Mouse (Mus musculus): ENCODE results near the gene Ubr4. TPM values are rescaled to one million over a fixed set of nuclear protein-coding genes. Genes with fewer than 3 reads are reported as not detected.
A peak's percentile ranks its signal among the peaks of the same experiment; 100 is the strongest.
"Not testable (repeated sequence)": the region's sequence is repeated elsewhere in the genome, so short reads cannot be mapped to it uniquely, and the experiment has no call there.

Gene Ubr4
- total RNA-seq, 2 experiments from 2014 or later: 158 to 164 TPM

DNA sequence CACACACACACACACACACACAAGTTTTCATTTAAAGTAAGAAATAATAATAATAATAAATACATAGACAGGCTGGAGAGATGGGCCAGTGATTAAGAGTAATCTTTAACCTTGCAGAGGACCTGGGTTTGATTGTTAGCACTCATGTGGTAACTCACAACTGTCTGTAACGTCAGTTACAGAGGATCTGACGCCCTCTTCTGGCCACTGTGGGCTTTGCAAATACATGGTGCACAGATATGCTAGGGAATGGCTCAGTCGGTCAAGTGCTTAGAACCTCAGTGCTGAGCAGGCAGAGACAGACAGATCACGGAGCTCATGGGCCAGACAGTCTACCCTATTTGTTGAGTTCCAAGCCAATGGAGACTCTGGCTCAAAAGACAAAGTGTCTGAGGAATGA is 153.3 kb downstream of the Ubr4 start:
- intact Hi-C loops (cut with DNase I): loop anchor here (10.0 kb wide), 1 partner anchor 349 kb away; no protein-coding TSS in a partner anchor
- DNase-seq (ENCODE audit: low spot score in 2 of 2): no peak

DNA sequence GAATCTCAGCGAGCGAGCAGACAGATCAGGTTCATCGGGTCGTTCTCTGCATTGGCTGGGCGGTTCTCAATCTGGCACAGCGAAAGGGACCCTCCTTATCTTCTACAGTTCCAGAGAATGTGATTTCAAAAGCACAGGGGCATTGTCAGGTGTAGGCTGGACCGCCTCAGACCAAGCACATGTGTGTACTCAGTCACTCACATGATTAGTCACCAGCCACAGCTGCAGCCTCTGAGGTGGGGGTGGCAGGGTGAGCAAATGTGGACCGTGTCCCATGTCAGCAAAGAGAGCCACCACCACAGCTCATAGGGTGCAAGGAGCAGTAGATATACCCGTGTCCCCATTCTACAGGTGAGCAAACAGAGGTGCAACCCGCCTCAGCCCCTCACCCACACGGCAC is 154.3 kb downstream of the Ubr4 start:
- no peak for DNase-seq (ENCODE audit: low spot score in 2 of 2)
- intact Hi-C loops (cut with DNase I): loop anchor here (10.0 kb wide), 1 partner anchor 348 kb away; no protein-coding TSS in a partner anchor

DNA sequence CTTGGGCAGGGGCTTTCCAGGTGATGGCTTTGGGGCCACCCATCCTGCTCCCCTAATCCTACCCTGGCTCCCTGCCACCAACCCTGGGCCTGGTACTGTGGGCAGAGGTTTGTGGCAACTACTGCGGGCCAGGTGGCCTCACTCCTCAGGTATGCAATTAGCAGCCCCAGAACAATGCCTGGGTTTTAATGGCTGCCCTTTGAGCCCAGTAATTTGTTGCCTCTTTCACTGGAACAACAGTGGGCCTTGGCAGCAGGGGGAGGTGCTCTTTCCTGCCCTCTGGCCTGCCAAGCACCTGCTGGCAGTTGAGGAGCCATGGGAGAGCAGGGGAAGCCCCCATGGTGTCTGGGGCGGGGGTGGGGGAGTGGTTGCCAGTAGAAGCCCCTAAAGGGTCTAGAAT is 156.7 kb downstream of the Ubr4 start:
- DNase-seq (ENCODE audit: low spot score in 2 of 2): no peak
- intact Hi-C loops (cut with DNase I): loop anchor here (10.0 kb wide), 1 partner anchor 346 kb away; no protein-coding TSS in a partner anchor

- intact Hi-C loops (cut with DNase I): no loop called here
Measured at GRCm38 (mm10) chr4:139511557-139511956, 159.1 kb downstream of the Ubr4 start.

DNA sequence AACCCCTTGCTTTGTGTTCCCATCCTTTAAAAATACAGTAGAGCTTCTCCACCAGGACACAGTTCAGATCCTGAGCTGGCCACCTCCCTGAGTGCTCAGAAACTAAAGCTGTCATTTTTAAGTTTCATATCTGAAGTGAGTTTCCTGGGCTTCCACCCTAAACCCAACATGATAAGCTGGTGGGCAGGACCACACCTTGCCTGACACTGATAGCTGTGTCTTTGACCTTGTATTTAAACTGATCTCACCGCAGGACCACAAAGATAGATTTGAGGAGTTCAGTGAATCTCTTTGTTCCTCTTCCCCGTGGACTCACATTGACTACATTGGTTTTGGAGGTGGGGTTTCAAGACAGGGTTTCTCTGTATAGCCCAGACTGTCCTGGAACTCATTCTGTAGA is 160.6 kb downstream of the Ubr4 start:
- no peak for DNase-seq (ENCODE audit: low spot score in 2 of 2)
- intact Hi-C loops (cut with DNase I): no loop called here

More at GRCm38 (mm10) chr4:139511557-139511956, 159.1 kb downstream of the Ubr4 start:
- DNase-seq (ENCODE audit: low spot score in 2 of 2): no peak

DNA sequence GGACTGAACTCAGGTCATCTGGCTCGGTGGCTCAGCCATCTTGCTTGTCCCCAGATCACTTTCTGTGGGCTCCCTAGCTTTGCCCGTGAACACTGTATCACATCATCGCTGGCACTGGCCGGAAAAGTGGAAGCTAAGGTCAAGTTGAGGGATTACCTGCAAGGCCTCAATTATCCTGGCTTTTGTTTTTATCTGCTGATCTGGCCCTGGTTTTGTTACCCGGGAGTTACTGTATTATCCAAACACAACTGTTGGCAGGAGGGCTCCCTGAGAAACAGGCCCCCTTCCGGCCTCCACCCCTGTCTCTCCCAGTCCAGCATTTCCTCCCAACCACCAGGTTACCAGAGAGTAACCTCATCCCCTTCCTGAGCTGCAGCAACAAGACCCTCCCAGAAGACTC is 166.8 kb downstream of the Ubr4 start:
- intact Hi-C loops (cut with DNase I): no loop called here
- no peak for DNase-seq (ENCODE audit: low spot score in 2 of 2)

GRCm38 (mm10) chr4:139521926-139522325 is 169.5 kb downstream of the Ubr4 start:
- intact Hi-C loops (cut with DNase I): no loop called here
- DNase-seq (ENCODE audit: low spot score in 2 of 2): no peak

GRCm38 (mm10) chr4:139526475-139526874 is 174.1 kb downstream of the Ubr4 start:
- intact Hi-C loops (cut with DNase I): no loop called here
- peak; percentile 13 to 25 for DNase-seq (ENCODE audit: low spot score in 2 of 2)

GRCm38 (mm10) chr4:139530248-139530647 is 177.8 kb downstream of the Ubr4 start, which contains the start of gene Iffo2:
Gene Iffo2 (plus strand): TSS chr4:139530548.
- intact Hi-C loops (cut with DNase I); DNase-seq (ENCODE audit: low spot score in 2 of 2): not testable (repeated sequence)

GRCm38 (mm10) chr4:139532081-139532480 is 179.7 kb downstream of the Ubr4 start:
- intact Hi-C loops (cut with DNase I): no loop called here

GRCm38 (mm10) chr4:139535127-139535695 is 182.8 kb downstream of the Ubr4 start:
- peak; percentile 6 to 20 for DNase-seq (ENCODE audit: low spot score in 2 of 2)
- intact Hi-C loops (cut with DNase I): no loop called here

More at GRCm38 (mm10) chr4:139532081-139532480, 179.7 kb downstream of the Ubr4 start:
- DNase-seq (ENCODE audit: low spot score in 2 of 2): no peak

GRCm38 (mm10) chr4:139535719-139536118 is 183.3 kb downstream of the Ubr4 start:
- intact Hi-C loops (cut with DNase I): no loop called here
- DNase-seq (ENCODE audit: low spot score in 2 of 2): no peak

- intact Hi-C loops (cut with DNase I): no loop called here
- no peak for DNase-seq (ENCODE audit: low spot score in 2 of 2)
Measured at GRCm38 (mm10) chr4:139536706-139537105, 184.3 kb downstream of the Ubr4 start.

Small RNA genes lying within 50 kb of the gene (microRNA-seq; reads per million reads assigned to microRNA genes)
- 0.34 to 0.53 reads per million in 2 experiments for gene Gm24245
- 0 to 0.26 reads per million in 2 experiments for gene Gm25732

Other genes with a start within 250 kb of the Ubr4 start
- gene Minos1, start 221.5 kb upstream of the Ubr4 start, total RNA-seq (2021): 100 to 1,000 TPM; 208 to 210 TPM
- 100 to 1,000 TPM; 394 to 398 TPM for gene Capzb, start 159.7 kb upstream of the Ubr4 start, total RNA-seq (2021)
- gene Pqlc2, start 41.9 kb upstream of the Ubr4 start, total RNA-seq (2021): 10 to 100 TPM; 15.1 to 15.4 TPM
- gene Akr7a5, start 41.9 kb upstream of the Ubr4 start, total RNA-seq (2021): 10 to 100 TPM; 26.7 to 28.9 TPM
- gene Mrto4, start within 50 bp of the Ubr4 start, total RNA-seq (2021): 10 to 100 TPM; 38.2 to 48.5 TPM
- 10 to 100 TPM; 77.7 to 82.3 TPM for gene Emc1, start within 50 bp of the Ubr4 start, total RNA-seq (2021)
- gene Iffo2, start 177.9 kb downstream of the Ubr4 start, total RNA-seq (2021): 10 to 100 TPM; 17.2 to 19.6 TPM

Measured in left cerebral cortex, postnatal 14 days (tissue).